Mouse (Mus musculus) right cerebral cortex, adult 2 months (tissue): ENCODE measurements around the gene Tpm1.

Experiments used
- DNase-seq, 2 experiments: peaks; one replicate each; pipeline ENCODE4 v3.0.0; 2021 to 2022; ENCODE audit warnings: low spot score in 2 of 2

Gene Tpm1

GRCm38 (mm10) chr9:67028133-67028724 is 21.0 kb downstream of the Tpm1 start:
- no peak for DNase-seq

GRCm38 (mm10) chr9:67026890-67027289 is 22.3 kb downstream of the Tpm1 start:
- peak in 1 of 2 experiments; percentile 11 for DNase-seq

GRCm38 (mm10) chr9:67026061-67026460 is 23.1 kb downstream of the Tpm1 start:
- DNase-seq = no peak

DNA sequence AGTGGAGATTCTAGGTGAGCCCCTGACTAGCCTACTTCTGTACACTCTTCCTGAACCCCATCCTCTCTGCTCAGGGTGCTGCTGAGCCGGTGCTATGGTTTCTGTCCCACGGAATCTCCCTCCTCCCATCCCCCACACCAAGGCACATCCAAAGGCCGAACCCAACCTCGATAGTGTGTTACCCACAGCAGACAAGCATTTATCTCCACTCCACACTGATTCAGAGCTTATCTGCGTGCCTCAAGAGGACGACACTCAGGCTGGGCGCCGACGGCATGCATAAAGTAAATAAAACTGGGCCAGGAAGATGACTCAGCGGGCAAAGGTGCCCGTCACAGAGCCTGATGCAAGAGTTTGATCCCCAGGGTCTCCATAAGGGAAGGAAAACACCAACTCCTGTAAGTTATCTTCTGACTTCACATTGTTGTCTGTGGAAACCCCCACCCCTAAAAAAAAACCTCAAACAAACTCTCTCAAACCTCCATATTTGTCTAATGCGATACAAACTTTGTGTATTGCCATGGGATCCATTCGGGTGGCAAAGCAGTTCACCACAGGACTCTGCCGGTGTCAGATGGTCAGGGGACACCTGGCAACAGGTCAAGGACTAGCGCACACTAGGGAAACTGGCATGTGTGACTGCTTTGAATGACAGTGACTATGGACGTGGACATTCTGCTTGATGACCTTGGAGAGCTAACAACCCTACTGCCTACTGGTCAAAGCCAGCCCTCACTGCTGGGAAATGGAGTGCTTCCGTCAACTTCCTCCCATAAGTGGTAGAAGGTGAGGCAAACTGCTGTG is 24.1 kb downstream of the Tpm1 start:
- DNase-seq = no peak

GRCm38 (mm10) chr9:67023371-67023770 is 25.8 kb downstream of the Tpm1 start:
- no peak for DNase-seq

GRCm38 (mm10) chr9:67020063-67020462 is 29.1 kb downstream of the Tpm1 start:
- DNase-seq = no peak

DNA sequence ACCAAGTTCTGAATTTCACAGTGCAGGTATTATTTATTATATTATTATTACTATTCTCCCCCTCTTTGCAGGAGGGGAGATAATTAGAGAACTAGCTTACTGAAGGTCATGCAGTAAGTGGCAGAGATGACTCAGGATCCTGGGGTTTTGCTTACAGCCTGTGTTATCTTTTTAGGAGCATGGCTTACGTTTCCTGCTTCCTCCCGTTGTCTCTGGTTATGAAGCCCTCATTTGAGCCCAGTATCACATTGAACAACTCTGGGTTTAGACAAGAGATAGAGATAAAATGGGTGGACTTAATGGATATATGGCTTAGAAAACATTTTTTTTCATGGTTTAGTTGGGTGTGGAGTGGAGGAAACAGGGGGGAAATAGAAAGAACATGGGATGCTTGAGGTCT is 35.7 kb downstream of the Tpm1 start:
- DNase-seq = no peak

- DNase-seq = no peak
Observed at GRCm38 (mm10) chr9:67012470-67012869, 36.7 kb downstream of the Tpm1 start.

- DNase-seq = no peak
Observed at GRCm38 (mm10) chr9:67011483-67011882, 37.7 kb downstream of the Tpm1 start.

GRCm38 (mm10) chr9:67008781-67009180 is 40.4 kb downstream of the Tpm1 start:
- DNase-seq = no peak

DNA sequence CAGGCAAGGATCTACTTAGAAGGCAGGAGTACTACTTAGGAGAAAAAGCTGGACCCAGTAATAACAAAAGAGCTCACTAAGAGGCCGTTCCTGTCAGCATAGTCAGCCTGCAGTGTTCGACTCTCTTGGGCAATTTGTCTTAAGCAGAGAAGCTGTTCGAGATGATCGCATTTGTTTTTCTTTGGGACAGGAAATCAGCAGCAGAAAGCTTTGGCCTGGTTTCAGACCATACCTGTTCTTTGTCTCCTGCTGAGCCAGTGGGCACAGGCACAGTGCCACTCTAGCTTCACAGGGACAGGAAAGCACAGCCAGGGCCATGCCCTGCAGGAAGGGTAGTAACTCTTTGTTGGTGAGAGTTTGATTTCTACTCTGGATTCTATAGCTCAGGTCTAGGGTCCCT is 42.8 kb downstream of the Tpm1 start:
- DNase-seq = no peak

- DNase-seq = no peak
Observed at GRCm38 (mm10) chr9:67005161-67005742, 44.0 kb downstream of the Tpm1 start.

DNA sequence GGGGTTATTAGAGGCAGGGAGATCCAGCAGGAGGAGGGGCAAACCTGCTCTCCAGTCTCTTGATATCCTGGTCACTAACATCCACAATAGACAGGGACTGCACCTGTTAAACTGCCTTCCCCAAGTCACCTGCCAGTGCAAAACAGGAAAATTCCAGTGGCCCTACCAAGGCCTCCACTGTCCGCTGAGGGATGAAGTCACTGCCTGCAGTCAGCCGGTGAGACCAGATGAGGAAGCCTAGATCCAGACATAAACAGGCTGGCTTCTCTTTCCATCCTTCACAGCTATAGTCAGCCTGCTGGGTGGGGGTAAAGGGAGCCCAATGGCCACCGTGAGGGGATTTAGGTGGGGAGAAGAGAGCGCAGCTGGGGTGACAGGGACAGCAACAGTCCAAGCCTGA is 45.5 kb downstream of the Tpm1 start:
- no peak for DNase-seq

DNA sequence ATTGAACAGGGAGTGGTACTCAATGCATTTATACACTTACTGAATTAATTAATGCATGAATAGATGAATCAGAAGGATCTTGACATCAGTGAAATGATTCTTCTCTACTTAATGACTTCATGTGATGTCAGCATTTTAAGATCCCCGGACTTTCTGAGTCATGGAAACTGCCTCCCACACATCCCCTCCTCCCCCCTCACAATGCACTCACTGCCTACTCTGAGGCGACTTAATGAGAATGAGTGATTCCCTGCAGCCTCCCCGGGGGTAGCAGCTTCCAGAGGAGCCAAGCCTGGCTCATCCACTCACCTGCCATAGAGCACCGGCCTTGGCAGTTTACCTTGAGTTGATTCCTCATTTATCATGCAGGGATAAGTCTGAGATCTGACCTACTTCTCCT is 46.0 kb downstream of the Tpm1 start:
- DNase-seq = peak in 1 of 2 experiments; percentile 60

GRCm38 (mm10) chr9:67001506-67001905 is 47.7 kb downstream of the Tpm1 start:
- no peak for DNase-seq

DNA sequence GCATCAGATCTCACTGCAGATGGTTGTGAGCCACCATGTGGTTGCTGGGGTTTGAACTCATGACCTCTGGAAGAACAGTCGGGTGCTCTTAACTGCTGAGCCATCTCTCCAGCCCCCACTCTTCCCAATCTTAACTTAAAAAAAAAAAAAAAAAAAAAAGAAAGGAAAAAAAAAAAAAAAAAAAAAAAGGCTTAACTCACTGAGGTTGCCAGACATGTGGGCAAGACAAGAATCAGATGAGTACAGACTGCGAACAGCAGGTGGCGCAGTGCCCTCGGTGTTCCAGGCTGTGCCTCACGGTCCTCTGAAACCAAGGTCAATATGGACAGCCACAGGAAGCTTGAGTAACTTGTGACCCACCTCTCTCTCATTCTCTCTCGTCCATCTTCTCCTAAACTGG is 48.2 kb downstream of the Tpm1 start:
- peak; percentile 74 to 75 for DNase-seq

DNA sequence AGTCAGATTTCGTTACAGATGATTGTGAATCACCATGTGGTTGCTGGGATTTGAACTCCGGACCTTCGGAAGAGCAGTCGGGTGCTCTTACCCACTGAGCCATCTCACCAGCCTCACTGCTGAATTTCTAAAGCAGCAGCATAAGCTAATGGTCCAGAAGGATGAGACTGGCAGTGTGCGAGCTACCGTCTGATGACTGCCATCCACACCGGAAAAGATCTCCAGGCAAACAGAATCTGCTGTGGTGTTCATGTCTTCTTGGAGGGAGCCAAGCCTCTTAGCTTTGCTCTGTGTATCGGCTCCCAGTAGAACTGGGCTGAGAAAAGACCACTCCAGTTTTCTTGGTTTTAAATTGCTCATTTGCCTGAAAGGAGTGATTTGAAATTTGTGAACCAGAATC is 49.5 kb downstream of the Tpm1 start:
- DNase-seq = no peak

DNA sequence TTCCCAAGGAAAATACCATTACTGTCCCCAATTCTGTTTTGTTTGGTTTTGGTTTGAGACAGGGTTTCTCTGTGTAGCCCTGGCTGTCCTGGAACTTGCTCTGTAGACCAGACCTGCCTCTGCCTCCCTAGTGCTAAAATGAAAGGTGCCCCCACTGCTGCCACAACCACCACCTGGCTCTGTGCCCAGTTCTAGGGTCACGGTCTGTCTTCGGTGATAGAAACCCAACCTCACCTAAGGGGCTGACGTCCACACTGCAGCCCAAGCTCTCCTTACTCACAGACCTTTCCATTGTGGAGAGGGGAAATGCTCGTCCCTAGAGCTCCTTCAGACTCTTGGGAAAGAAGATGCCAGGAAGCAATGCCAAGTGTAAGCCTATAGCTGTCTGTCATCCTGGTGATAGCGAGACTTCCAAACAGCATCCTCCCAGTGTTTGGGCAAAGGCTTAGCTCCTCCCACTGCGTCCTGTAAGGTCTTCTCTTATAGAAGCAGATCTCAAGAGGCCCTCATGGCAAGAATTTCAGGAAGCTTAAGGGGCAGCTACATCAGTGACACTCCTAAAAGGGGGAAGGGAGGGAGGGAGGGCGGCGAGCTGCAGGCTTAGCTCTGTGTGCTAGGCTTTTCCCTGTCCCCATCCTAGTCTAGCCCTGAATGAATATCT is 57.3 kb downstream of the Tpm1 start:
- DNase-seq = no peak

DNA sequence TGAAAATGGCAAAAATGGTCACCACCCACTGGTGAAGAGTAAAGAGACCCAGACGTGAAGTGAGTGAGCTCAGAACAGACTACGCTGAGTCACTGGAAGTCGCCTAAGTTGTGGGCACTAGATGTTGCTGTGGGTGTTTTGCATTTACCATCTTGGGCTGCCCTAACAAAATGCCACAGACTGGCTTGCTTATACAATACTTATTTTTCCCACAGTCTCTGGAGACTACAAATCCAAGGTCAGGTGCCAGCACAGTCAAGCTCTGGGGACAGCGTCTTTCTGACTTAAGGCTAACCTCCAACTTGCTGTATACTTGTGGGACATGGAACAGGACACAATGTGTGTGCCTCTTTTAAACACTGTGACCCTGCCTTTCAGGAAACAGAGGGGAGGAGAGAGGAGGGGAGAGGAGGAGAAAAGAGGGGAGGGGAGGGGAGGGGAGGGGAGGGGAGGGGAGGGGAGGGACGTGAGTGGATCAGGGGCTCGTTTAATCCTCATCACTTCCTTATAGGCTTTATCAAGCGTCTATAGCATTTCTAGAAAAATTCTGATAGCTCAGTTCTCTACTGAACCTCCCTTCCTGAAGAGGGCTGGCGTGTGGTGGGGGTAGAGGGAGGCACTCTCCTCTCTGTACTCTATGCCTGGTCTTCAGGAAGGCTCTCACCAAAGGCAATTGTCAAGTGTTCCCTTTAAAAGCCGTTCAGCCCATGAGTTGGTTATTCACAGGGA is 58.0 kb downstream of the Tpm1 start:
- DNase-seq = peak; percentile 44 to 56

- no peak for DNase-seq
Observed at GRCm38 (mm10) chr9:66990046-66990445, 59.2 kb downstream of the Tpm1 start.

- no peak for DNase-seq
Observed at GRCm38 (mm10) chr9:66989581-66989980, 59.6 kb downstream of the Tpm1 start.

- peak; percentile 40 to 57 for DNase-seq
Observed at GRCm38 (mm10) chr9:66988888-66989414, 60.3 kb downstream of the Tpm1 start.
